Mouse (Mus musculus): ENCODE measurements around the gene Nudcd3.

- TF ChIP-seq CTCF (IDR thresholded peaks at IDR 0.05; ENCODE audit: low read depth) (no peak), EP300 (IDR thresholded peaks at IDR 0.05; ENCODE audit: low read depth) (no peak)
Observed at GRCm38 (mm10) chr11:6163062-6163461, 37.2 kb downstream of the Nudcd3 start.

Data from heart, postnatal 0 days (tissue).